Mouse (Mus musculus) stomach, postnatal 0 days (tissue): ENCODE data around the gene Clnk. TPM values are rescaled to one million over a fixed set of nuclear protein-coding genes. Genes with fewer than 3 reads are reported as not detected.

Experiments
- ATAC-seq: fragments of 200-750 bp; cut with Nextera tagmentation; 2 replicates; pipeline ENCODE4 v1.8.0; 2017; ENCODE audit not compliant: low FRiP score, low TSS enrichment
- DNase-seq: peaks from one replicate; pipeline ENCODE4 v3.0.0-alpha.2; 2016; ENCODE audit warnings: low spot score
- H3K27ac ChIP-seq: fragments of 300-500 bp; sonication (generic); replicated peaks from 2 replicates; pipeline ENCODE4 v1.5.1; 2014; ENCODE audit warnings: mild to moderate bottlenecking, control low read depth
- H3K27me3 ChIP-seq: fragments of 300-500 bp; sonication (generic); 2 replicates; pipeline ENCODE4 v1.6.1; 2014; ENCODE audit warnings: low read length; ENCODE audit not compliant: control insufficient read depth, insufficient read depth
- H3K36me3 ChIP-seq: fragments of 300-500 bp; sonication (generic); 2 replicates; pipeline ENCODE4 v1.6.1; 2014; ENCODE audit warnings: low read length, mixed read lengths; ENCODE audit not compliant: control insufficient read depth, insufficient read depth
- H3K4me1 ChIP-seq: fragments of 300-500 bp; sonication (generic); replicated peaks from 2 replicates; pipeline ENCODE4 v1.6.1; 2014; ENCODE audit warnings: antibody characterized with exemption; ENCODE audit not compliant: control insufficient read depth, insufficient read depth
- H3K4me2 ChIP-seq: fragments of 300-500 bp; sonication (generic); replicated peaks from 2 replicates; pipeline ENCODE4 v1.6.1; 2014; ENCODE audit warnings: low read depth, mild to moderate bottlenecking, control low read depth, moderate library complexity
- H3K4me3 ChIP-seq: fragments of 300-500 bp; sonication (generic); 2 replicates; pipeline ENCODE4 v1.5.1; 2014; ENCODE audit warnings: low read depth, low read length, control low read depth
- H3K9ac ChIP-seq: fragments of 300-500 bp; sonication (generic); 2 replicates; pipeline ENCODE4 v1.6.1; 2014; ENCODE audit warnings: mild to moderate bottlenecking, low read length, control low read depth, mixed read lengths
- H3K9me3 ChIP-seq: fragments of 300-500 bp; sonication (generic); 2 replicates; pipeline ENCODE4 v1.6.1; 2016; ENCODE audit warnings: low read length; ENCODE audit not compliant: control insufficient read depth
- CTCF ChIP-seq: IDR thresholded peaks from 2 replicates; pipeline ENCODE4 v1.5.1; 2016; ENCODE audit warnings: antibody characterized with exemption, low read depth, mild to moderate bottlenecking, moderate library complexity
- EP300 ChIP-seq: optimal IDR thresholded peaks from 2 replicates; pipeline ENCODE3; 2016; ENCODE audit warnings: antibody characterized with exemption
- WGBS: fragments of 180-500 bp; shearing (Covaris S2); extraction: QIAGEN DNeasy Blood & Tissue Kit; methylation state at CpG from one replicate; pipeline ENCODE4 v1.1.7; 2014; 5-methylcytosine and 5-hydroxymethylcytosine counted together
- polyA plus RNA-seq: library from polyadenylated mRNA; unstranded; fragments of >200 nt; fragmentation: Nextera tagmentation; extraction: Ambion mirVana; gene quantifications from 2 replicates; pipeline ENCODE4 v1.2.1, GENCODE M21; 2015

Clnk gene
- polyA plus RNA-seq, 1 experiment from 2014 or later: 0.07 TPM

- Histone ChIP-seq H3K27me3 (no peaks in the 10 kb centered on the region), H3K9me3 (no peaks in the 10 kb centered on the region), H3K4me1 (no peaks in the 10 kb centered on the region; the same call in 1 of the 2 replicates), H3K36me3 (peaks cover 9% of the 10 kb centered on the region), H3K9ac (peak within 1 kb of the TSS; percentile 86), H3K27ac (peak within 1 kb of the TSS; percentile 78), H3K4me3 (peak within 1 kb of the TSS; percentile 77), H3K4me2 (peak within 1 kb of the TSS; percentile 81)
- under 1% methylated on average over 75 of the region's 89 CpGs for WGBS
- DNase-seq (peak; percentile 75), ATAC-seq (peak; percentile 91)
- no peak for TF ChIP-seq EP300
- no peak for TF ChIP-seq CTCF
Observed at GRCm38 (mm10) chr5:38684164-38684911, 192.3 kb downstream of the Clnk start, which contains the start of gene Zfp518b. TSS of gene Zfp518b (minus strand) at chr5:38684826.

GRCm38 (mm10) chr5:38658836-38659235 is 217.8 kb downstream of the Clnk start:
- no peak for TF ChIP-seq CTCF
- no peak for TF ChIP-seq EP300
- WGBS: 84% methylated on average over 5 of the region's 5 CpGs
- no peak overlapping the region for H3K9ac ChIP-seq
- no peak overlapping the region for H3K27ac ChIP-seq
- no peak overlapping the region for H3K4me2 ChIP-seq
- no peaks in the 10 kb centered on the region for H3K9me3 ChIP-seq
- ATAC-seq (no peak), DNase-seq (no peak)
- H3K4me3 ChIP-seq: no peak overlapping the region
- no peaks in the 10 kb centered on the region for H3K27me3 ChIP-seq
- no peaks in the 10 kb centered on the region for H3K36me3 ChIP-seq
- no peaks in the 10 kb centered on the region for H3K4me1 ChIP-seq

Other genes starting within 250 kb of the Clnk start
- gene Zfp518b, start 192.0 kb downstream of the Clnk start, polyA plus RNA-seq: 2.9 and 3.6 TPM in 2 replicates